In the genomic region with DNA sequence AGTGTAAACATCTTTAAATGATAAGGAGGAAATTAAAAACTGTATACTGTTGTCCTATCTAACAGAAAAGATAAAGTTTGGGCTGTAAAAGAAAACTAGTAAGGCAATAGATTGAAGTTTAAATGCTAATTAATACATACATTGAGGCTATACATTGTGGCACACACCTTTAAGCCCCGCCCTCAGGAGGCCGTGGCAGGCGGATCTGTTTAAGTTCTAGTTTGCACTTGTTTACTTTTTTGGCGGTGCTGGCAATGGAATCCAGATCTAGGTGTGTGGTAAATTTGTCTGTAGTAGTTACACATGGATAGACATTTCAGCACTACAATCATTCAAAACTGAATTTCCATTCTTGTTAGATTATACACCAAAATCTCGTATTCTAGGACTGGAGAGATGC, we compare ENCODE assay signal across 8 mouse cellular contexts. TPM values are rescaled to one million over a fixed set of nuclear protein-coding genes. Genes with fewer than 3 reads are reported as not detected.
DNase-seq lines count a peak whose midpoint lies in the region; ATAC-seq and TF ChIP-seq lines count a peak whose summit lies in the region.

No protein-coding gene starts in this region.

- no peaks in the 10 kb centered on the region for H3K27me3 ChIP-seq in lung, embryonic 14.5 days (ENCODE audit: insufficient read depth, low read length)
- H3K27me3 ChIP-seq in embryonic facial prominence, embryonic 11.5 days (ENCODE audit: control insufficient read depth, insufficient read depth, low read length) = no peaks in the 10 kb centered on the region
- no peaks in the 10 kb centered on the region for H3K27me3 ChIP-seq in intestine, postnatal 0 days (replicated peaks; ENCODE audit: control insufficient read depth, insufficient read depth, low read length)
- H3K27me3 ChIP-seq in neural tube, embryonic 15.5 days (replicated peaks) = no peaks in the 10 kb centered on the region

- peak overlapping the region; percentile 76 for H3K4me3 ChIP-seq in lung, embryonic 14.5 days (ENCODE audit: low read depth, low read length)
- H3K4me3 ChIP-seq in embryonic facial prominence, embryonic 11.5 days (ENCODE audit: low read depth, low read length) = no peak overlapping the region
- H3K4me3 ChIP-seq in intestine, postnatal 0 days (ENCODE audit: low read depth, low read length) = peak overlapping the region; percentile 70; the same call in 1 of the 2 replicates
- H3K4me3 ChIP-seq in neural tube, embryonic 15.5 days (replicated peaks) = peak overlapping the region; percentile 89

- peak; percentile 5 for DNase-seq in lung, embryonic 14.5 days
- DNase-seq in lung, postnatal 36 days = no peak
- no peak for DNase-seq in embryonic facial prominence, embryonic 11.5 days (ENCODE audit: low spot score)
- no peak for DNase-seq in kidney, postnatal 14 days
- DNase-seq in thymus, postnatal 10 days (ENCODE audit: low spot score in 2 of 2) = no peak
- no peak for DNase-seq in thymus, adult 18-20 months

- no peak for ATAC-seq in lung, embryonic 14.5 days (ENCODE audit: insufficient read depth)
- no peak for ATAC-seq in embryonic facial prominence, embryonic 11.5 days (replicated peaks; ENCODE audit: insufficient number of reproducible peaks, low FRiP score, low TSS enrichment, low read depth)
- no peak for ATAC-seq in intestine, postnatal 0 days
- no peak for ATAC-seq in neural tube, embryonic 15.5 days (ENCODE audit: low FRiP score)

- TF ChIP-seq CTCF in lung, embryonic 14.5 days (IDR thresholded peaks at IDR 0.05; ENCODE audit: low read depth) = no peak
- TF ChIP-seq CTCF in intestine, postnatal 0 days (IDR thresholded peaks at IDR 0.05; ENCODE audit: low read depth) = no peak

- H3K4me1 ChIP-seq in lung, embryonic 14.5 days (ENCODE audit: insufficient read depth) = no peaks in the 10 kb centered on the region; the same call in 1 of the 2 replicates
- no peaks in the 10 kb centered on the region for H3K4me1 ChIP-seq in embryonic facial prominence, embryonic 11.5 days (ENCODE audit: control insufficient read depth, insufficient read depth, low read length)
- no peaks in the 10 kb centered on the region for H3K4me1 ChIP-seq in intestine, postnatal 0 days (replicated peaks; ENCODE audit: control insufficient read depth, insufficient read depth, low read length)
- peaks cover 17% of the 10 kb centered on the region for H3K4me1 ChIP-seq in neural tube, embryonic 15.5 days

- no peak overlapping the region for H3K27ac ChIP-seq in lung, embryonic 14.5 days (ENCODE audit: low read depth)
- H3K27ac ChIP-seq in embryonic facial prominence, embryonic 11.5 days (replicated peaks; ENCODE audit: low read depth, low read length) = no peak overlapping the region
- H3K27ac ChIP-seq in intestine, postnatal 0 days (ENCODE audit: low read depth, low read length) = no peak overlapping the region
- H3K27ac ChIP-seq in neural tube, embryonic 15.5 days (replicated peaks) = no peak overlapping the region

- no peaks in the 10 kb centered on the region; the same call in 1 of the 2 replicates for H3K9me3 ChIP-seq in lung, embryonic 14.5 days (ENCODE audit: low read depth, low read length)
- no peaks in the 10 kb centered on the region for H3K9me3 ChIP-seq in embryonic facial prominence, embryonic 11.5 days (replicated peaks; ENCODE audit: control insufficient read depth, low read length)
- no peaks in the 10 kb centered on the region for H3K9me3 ChIP-seq in intestine, postnatal 0 days (ENCODE audit: control insufficient read depth)
- peaks cover 6% of the 10 kb centered on the region; the same call in 1 of the 2 replicates for H3K9me3 ChIP-seq in neural tube, embryonic 15.5 days (replicated peaks)

- peaks cover 36% of the 10 kb centered on the region for H3K36me3 ChIP-seq in lung, embryonic 14.5 days (ENCODE audit: insufficient read depth)
- no peaks in the 10 kb centered on the region; the same call in 1 of the 2 replicates for H3K36me3 ChIP-seq in embryonic facial prominence, embryonic 11.5 days (replicated peaks; ENCODE audit: control insufficient read depth, insufficient read depth, low read depth, low read length)
- peaks cover 26% of the 10 kb centered on the region; the same call in 1 of the 2 replicates for H3K36me3 ChIP-seq in intestine, postnatal 0 days (ENCODE audit: control insufficient read depth, insufficient read depth)
- peaks cover 39% of the 10 kb centered on the region for H3K36me3 ChIP-seq in neural tube, embryonic 15.5 days

- 39% methylated on average over 5 of the region's 5 CpGs for WGBS in lung, embryonic 14.5 days
- WGBS in embryonic facial prominence, embryonic 11.5 days = 68% methylated on average over 5 of the region's 5 CpGs
- WGBS in intestine, postnatal 0 days = 25% methylated on average over 5 of the region's 5 CpGs
- 71% methylated on average over 5 of the region's 5 CpGs for WGBS in neural tube, embryonic 15.5 days

- peak overlapping the region; percentile 58 for H3K4me2 ChIP-seq in lung, embryonic 14.5 days
- H3K4me2 ChIP-seq in embryonic facial prominence, embryonic 11.5 days (ENCODE audit: low read depth, low read length) = peak overlapping the region; percentile 31; the same call in 1 of the 2 replicates
- H3K4me2 ChIP-seq in intestine, postnatal 0 days (replicated peaks; ENCODE audit: low read depth) = peak overlapping the region; percentile 80
- peak overlapping the region; percentile 63 for H3K4me2 ChIP-seq in neural tube, embryonic 15.5 days

- H3K9ac ChIP-seq in lung, embryonic 14.5 days = 0 out of 2 replicates have a peak overlapping the region, but pooled peaks have one; percentile 84
- H3K9ac ChIP-seq in embryonic facial prominence, embryonic 11.5 days (replicated peaks; ENCODE audit: low read length) = no peak overlapping the region
- peak overlapping the region; percentile 72; the same call in 1 of the 2 replicates for H3K9ac ChIP-seq in intestine, postnatal 0 days (ENCODE audit: low read depth, low read length)
- peak overlapping the region; percentile 85 for H3K9ac ChIP-seq in neural tube, embryonic 15.5 days (replicated peaks)

RNA-seq across cellular contexts. Expression of a gene that starts 1.3 kb away (rescaled TPM):
- polyA plus RNA-seq in lung, embryonic 14.5 days (2014; fragmentation: Nextera tagmentation; extraction: Ambion mirVana) = 10.6 and 11.7 TPM in 2 replicates
- polyA plus RNA-seq in embryonic facial prominence, embryonic 11.5 days (2014; fragmentation: Nextera tagmentation; extraction: Ambion mirVana) = 9.4 and 10.4 TPM in 2 replicates
- 12.7 and 13.2 TPM in 2 replicates for polyA plus RNA-seq in intestine, postnatal 0 days (2015; fragmentation: Nextera tagmentation; extraction: Ambion mirVana)
- 11.7 and 12.3 TPM in 2 replicates for polyA plus RNA-seq in neural tube, embryonic 15.5 days (2015; fragmentation: Nextera tagmentation; extraction: Ambion mirVana)

RNA-seq across cellular contexts. Expression of a gene that starts 33.3 kb away (rescaled TPM):
- polyA plus RNA-seq in lung, embryonic 14.5 days (2014; fragmentation: Nextera tagmentation; extraction: Ambion mirVana) = 12.6 and 14.4 TPM in 2 replicates
- polyA plus RNA-seq in embryonic facial prominence, embryonic 11.5 days (2014; fragmentation: Nextera tagmentation; extraction: Ambion mirVana) = 15.6 and 15.9 TPM in 2 replicates
- polyA plus RNA-seq in intestine, postnatal 0 days (2015; fragmentation: Nextera tagmentation; extraction: Ambion mirVana) = 12.0 and 13.0 TPM in 2 replicates
- polyA plus RNA-seq in neural tube, embryonic 15.5 days (2015; fragmentation: Nextera tagmentation; extraction: Ambion mirVana) = 30.1 and 32.6 TPM in 2 replicates
